Mouse (Mus musculus): ENCODE data around the gene Fbxl18. TPM values are rescaled to one million over a fixed set of nuclear protein-coding genes. Genes with fewer than 3 reads are reported as not detected.
"Not testable (repeated sequence)": the region's sequence is repeated elsewhere in the genome, so short reads cannot be mapped to it uniquely, and the experiment has no call there.

The Fbxl18 gene
- total RNA-seq, 2 experiments from 2014 or later = 28.7 to 28.8 TPM

- no peak for DNase-seq (ENCODE audit: low spot score in 2 of 2)
Observed at GRCm38 (mm10) chr5:142901355-142901802, 6.2 kb upstream of the Fbxl18 start.

- DNase-seq (ENCODE audit: low spot score in 2 of 2) = no peak
Observed at GRCm38 (mm10) chr5:142900651-142901050, 5.4 kb upstream of the Fbxl18 start.

GRCm38 (mm10) chr5:142899932-142900533, 4.8 kb upstream of the Fbxl18 start:
- DNase-seq (ENCODE audit: low spot score in 2 of 2) = no peak

GRCm38 (mm10) chr5:142899057-142899601, 3.9 kb upstream of the Fbxl18 start:
- peak; percentile 82 to 91 for DNase-seq (ENCODE audit: low spot score in 2 of 2)

- DNase-seq (ENCODE audit: low spot score in 2 of 2) = no peak
Observed at GRCm38 (mm10) chr5:142898316-142898715, 3.1 kb upstream of the Fbxl18 start.

- DNase-seq (ENCODE audit: low spot score in 2 of 2) = no peak
Observed at GRCm38 (mm10) chr5:142897568-142898248, 2.5 kb upstream of the Fbxl18 start.

GRCm38 (mm10) chr5:142896713-142897112, 1.5 kb upstream of the Fbxl18 start:
- no peak for DNase-seq (ENCODE audit: low spot score in 2 of 2)

GRCm38 (mm10) chr5:142896192-142896591, 971 bp upstream of the Fbxl18 start:
- no peak for DNase-seq (ENCODE audit: low spot score in 2 of 2)

- no peak for DNase-seq (ENCODE audit: low spot score in 2 of 2)
Observed at GRCm38 (mm10) chr5:142891396-142891795, 3.8 kb downstream of the Fbxl18 start.

GRCm38 (mm10) chr5:142887533-142887932, 7.7 kb downstream of the Fbxl18 start:
- DNase-seq (ENCODE audit: low spot score in 2 of 2) = not testable (repeated sequence)

- DNase-seq (ENCODE audit: low spot score in 2 of 2) = no peak
Observed at GRCm38 (mm10) chr5:142886761-142887160, 8.5 kb downstream of the Fbxl18 start.

- DNase-seq (ENCODE audit: low spot score in 2 of 2) = no peak
Observed at GRCm38 (mm10) chr5:142886181-142886580, 9.0 kb downstream of the Fbxl18 start.

GRCm38 (mm10) chr5:142882471-142882870, 12.8 kb downstream of the Fbxl18 start:
- no peak for DNase-seq (ENCODE audit: low spot score in 2 of 2)

- DNase-seq (ENCODE audit: low spot score in 2 of 2) = no peak
Observed at GRCm38 (mm10) chr5:142881936-142882335, 13.3 kb downstream of the Fbxl18 start.

- no peak for DNase-seq (ENCODE audit: low spot score in 2 of 2)
Observed at GRCm38 (mm10) chr5:142880806-142881516, 14.3 kb downstream of the Fbxl18 start.

GRCm38 (mm10) chr5:142880246-142880645, 15.0 kb downstream of the Fbxl18 start:
- peak; percentile 66 to 77 for DNase-seq (ENCODE audit: low spot score in 2 of 2)

GRCm38 (mm10) chr5:142879318-142880175, 15.7 kb downstream of the Fbxl18 start:
- peak; percentile 77 to 86 for DNase-seq (ENCODE audit: low spot score in 2 of 2)

GRCm38 (mm10) chr5:142878570-142878969, 16.7 kb downstream of the Fbxl18 start:
- peak; percentile 77 to 86 for DNase-seq (ENCODE audit: low spot score in 2 of 2)

GRCm38 (mm10) chr5:142877337-142878280, 17.6 kb downstream of the Fbxl18 start:
- peak; percentile 88 to 90 for DNase-seq (ENCODE audit: low spot score in 2 of 2)

GRCm38 (mm10) chr5:142876896-142877295, 18.3 kb downstream of the Fbxl18 start:
- no peak for DNase-seq (ENCODE audit: low spot score in 2 of 2)

Data from left cerebral cortex, adult 18-20 months (tissue).